Mouse (Mus musculus): ENCODE data around the gene Mrpl11. TPM values are rescaled to one million over a fixed set of nuclear protein-coding genes. Genes with fewer than 3 reads are reported as not detected.

The Mrpl11 gene
- polyA plus RNA-seq, 1 experiment from 2014 or later, result 98.2 TPM

DNA sequence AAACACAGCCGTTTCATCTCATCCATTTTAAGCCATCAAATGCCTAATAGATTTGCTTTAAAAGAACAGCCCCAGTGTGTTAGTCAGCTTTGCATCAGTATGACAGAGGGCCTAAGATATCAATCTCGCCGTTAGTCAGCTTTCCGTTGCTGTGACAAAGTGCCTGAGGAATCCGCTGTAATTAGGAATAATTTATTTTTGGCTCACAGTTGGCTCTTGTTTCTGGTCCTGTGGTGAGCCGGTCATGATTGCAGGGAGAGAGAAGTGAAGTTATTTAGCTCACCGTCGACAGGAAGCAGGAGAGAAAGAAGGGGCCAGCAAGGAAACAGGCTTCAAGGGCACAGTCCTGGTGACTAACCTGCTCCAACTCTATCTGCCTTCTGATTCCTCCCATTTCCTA lies 51.2 kb downstream of the Mrpl11 start:
- 55% methylated on average over 8 of the region's 8 CpGs for WGBS

DNA sequence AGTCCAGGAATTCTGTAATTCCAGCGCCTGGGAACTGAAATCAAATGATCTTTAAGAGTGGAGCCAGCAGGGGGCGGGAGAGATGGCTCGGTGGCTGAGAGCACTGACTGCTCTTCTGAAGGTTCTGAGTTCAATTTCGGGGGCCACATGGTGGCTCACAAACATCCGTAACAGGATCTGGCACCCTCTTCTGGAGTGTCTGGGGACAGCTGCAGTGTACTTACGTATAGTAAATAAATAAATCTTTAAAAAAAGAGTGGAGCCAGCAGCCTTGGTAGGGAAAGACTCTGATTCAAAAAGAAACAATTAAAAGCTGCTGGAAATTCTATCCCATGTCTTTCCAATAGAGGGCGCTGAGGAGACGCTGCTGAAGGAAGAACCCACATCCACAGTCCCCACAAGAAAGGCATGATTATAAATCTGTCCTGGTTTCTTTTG lies 53.0 kb downstream of the Mrpl11 start:
- ATAC-seq, result no peak
- Histone ChIP-seq H3K4me1 (ENCODE audit: control insufficient read depth, insufficient read depth, low read length) (peaks cover 8% of the 10 kb centered on the region), H3K27ac (ENCODE audit: low read length) (no peak overlapping the region), H3K4me3 (ENCODE audit: low read length) (no peak overlapping the region), H3K36me3 (ENCODE audit: control insufficient read depth, insufficient read depth, low read length) (no peaks in the 10 kb centered on the region), H3K9ac (ENCODE audit: low read depth, low read length) (no peak overlapping the region), H3K4me2 (ENCODE audit: low read depth, low read length) (no peak overlapping the region), H3K9me3 (ENCODE audit: control insufficient read depth, low read length) (no peaks in the 10 kb centered on the region), H3K27me3 (replicated peaks; ENCODE audit: control insufficient read depth, insufficient read depth, low read length) (no peaks in the 10 kb centered on the region)
- WGBS, result 18% methylated on average over 8 of the region's 8 CpGs

More for the DNA sequence above, 51.2 kb downstream of the Mrpl11 start:
- Histone ChIP-seq H3K9ac (ENCODE audit: low read depth, low read length) (no peak overlapping the region), H3K27ac (ENCODE audit: low read length) (no peak overlapping the region), H3K4me2 (ENCODE audit: low read depth, low read length) (no peak overlapping the region), H3K9me3 (ENCODE audit: control insufficient read depth, low read length) (no peaks in the 10 kb centered on the region), H3K36me3 (ENCODE audit: control insufficient read depth, insufficient read depth, low read length) (no peaks in the 10 kb centered on the region), H3K27me3 (replicated peaks; ENCODE audit: control insufficient read depth, insufficient read depth, low read length) (no peaks in the 10 kb centered on the region), H3K4me1 (ENCODE audit: control insufficient read depth, insufficient read depth, low read length) (peaks cover 8% of the 10 kb centered on the region), H3K4me3 (ENCODE audit: low read length) (no peak overlapping the region)
- ATAC-seq, result no peak

DNA sequence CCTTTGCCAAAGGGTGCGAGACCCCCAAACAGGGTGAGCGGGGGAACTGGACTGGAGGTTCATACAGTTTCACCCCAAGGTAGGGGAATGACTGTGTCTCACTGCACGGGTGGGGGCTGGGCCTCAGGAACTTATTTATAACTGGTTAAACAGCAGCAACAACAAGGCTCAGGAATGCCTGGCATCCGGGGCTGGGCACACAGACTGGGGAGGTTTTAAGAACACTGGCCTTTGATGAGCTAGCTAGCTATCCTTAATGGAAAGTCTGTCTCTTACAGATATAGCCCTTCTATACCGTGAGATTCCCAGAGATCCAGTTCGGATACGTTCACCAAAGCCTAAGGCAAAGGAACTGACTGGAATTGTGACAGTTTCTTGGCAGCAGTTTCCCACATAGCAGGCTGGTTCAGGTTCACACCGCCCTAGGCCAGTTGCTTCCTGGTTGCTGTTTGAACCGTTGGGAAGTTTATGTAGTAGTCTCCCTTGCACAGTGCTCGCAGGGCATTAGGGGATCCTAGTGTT lies 54.3 kb downstream of the Mrpl11 start:
- WGBS, result 23% methylated on average over 10 of the region's 10 CpGs
- Histone ChIP-seq H3K4me2 (ENCODE audit: low read depth, low read length) (0 out of 2 replicates have a peak overlapping the region, but pooled peaks have one; percentile 31), H3K4me1 (ENCODE audit: control insufficient read depth, insufficient read depth, low read length) (peaks cover 8% of the 10 kb centered on the region), H3K27me3 (replicated peaks; ENCODE audit: control insufficient read depth, insufficient read depth, low read length) (no peaks in the 10 kb centered on the region), H3K27ac (ENCODE audit: low read length) (0 out of 2 replicates have a peak overlapping the region, but pooled peaks have one; percentile 33), H3K9ac (ENCODE audit: low read depth, low read length) (peak overlapping the region; percentile 44; the same call in 1 of the 2 replicates), H3K4me3 (ENCODE audit: low read length) (no peak overlapping the region), H3K36me3 (ENCODE audit: control insufficient read depth, insufficient read depth, low read length) (no peaks in the 10 kb centered on the region), H3K9me3 (ENCODE audit: control insufficient read depth, low read length) (no peaks in the 10 kb centered on the region)
- ATAC-seq, result peak; percentile 59

Other genes with a start within 250 kb of the Mrpl11 start
- gene Rbm4b, start 205.7 kb upstream of the Mrpl11 start, polyA plus RNA-seq (2015; fragmentation: Nextera tagmentation; extraction: Ambion mirVana), result 38.5 and 41.6 TPM in 2 replicates
- gene Rbm4, start 168.2 kb upstream of the Mrpl11 start, polyA plus RNA-seq (2015; fragmentation: Nextera tagmentation; extraction: Ambion mirVana), result 47.3 and 49.4 TPM in 2 replicates
- 29.4 and 30.1 TPM in 2 replicates for gene Gm21992, start 150.5 kb upstream of the Mrpl11 start, polyA plus RNA-seq (2015; fragmentation: Nextera tagmentation; extraction: Ambion mirVana)
- gene Rbm14, start 150.5 kb upstream of the Mrpl11 start, polyA plus RNA-seq (2015; fragmentation: Nextera tagmentation; extraction: Ambion mirVana), result 73.1 and 77.0 TPM in 2 replicates
- 61.4 and 65.8 TPM in 2 replicates for gene Ccs, start 122.8 kb upstream of the Mrpl11 start, polyA plus RNA-seq (2015; fragmentation: Nextera tagmentation; extraction: Ambion mirVana)
- gene Ccdc87, start 122.8 kb upstream of the Mrpl11 start, polyA plus RNA-seq (2015; fragmentation: Nextera tagmentation; extraction: Ambion mirVana), result 0.06 TPM in 1 of 2 replicates, not detected in the other
- gene Ctsf, start 107.0 kb upstream of the Mrpl11 start, polyA plus RNA-seq (2015; fragmentation: Nextera tagmentation; extraction: Ambion mirVana), result 24.0 and 26.3 TPM in 2 replicates
- gene Actn3, start 84.2 kb upstream of the Mrpl11 start, polyA plus RNA-seq (2015; fragmentation: Nextera tagmentation; extraction: Ambion mirVana), result 1.1 and 1.3 TPM in 2 replicates
- gene Zdhhc24, start 83.5 kb upstream of the Mrpl11 start, polyA plus RNA-seq (2015; fragmentation: Nextera tagmentation; extraction: Ambion mirVana), result 10.9 and 11.1 TPM in 2 replicates
- 2.4 and 2.8 TPM in 2 replicates for gene Bbs1, start 55.5 kb upstream of the Mrpl11 start, polyA plus RNA-seq (2015; fragmentation: Nextera tagmentation; extraction: Ambion mirVana)
- 137 and 138 TPM in 2 replicates for gene Dpp3, start 33.9 kb upstream of the Mrpl11 start, polyA plus RNA-seq (2015; fragmentation: Nextera tagmentation; extraction: Ambion mirVana)
- 1.3 and 1.6 TPM in 2 replicates for gene Peli3, start 19.0 kb upstream of the Mrpl11 start, polyA plus RNA-seq (2015; fragmentation: Nextera tagmentation; extraction: Ambion mirVana)
- 0.13 and 0.22 TPM in 2 replicates for gene Npas4, start 28.2 kb downstream of the Mrpl11 start, polyA plus RNA-seq (2015; fragmentation: Nextera tagmentation; extraction: Ambion mirVana)
- gene Slc29a2, start 61.7 kb downstream of the Mrpl11 start, polyA plus RNA-seq (2015; fragmentation: Nextera tagmentation; extraction: Ambion mirVana), result 4.5 and 5.4 TPM in 2 replicates
- 34.2 and 39.3 TPM in 2 replicates for gene B4gat1, start 76.7 kb downstream of the Mrpl11 start, polyA plus RNA-seq (2015; fragmentation: Nextera tagmentation; extraction: Ambion mirVana)
- gene AC124502.3, start 76.7 kb downstream of the Mrpl11 start, polyA plus RNA-seq (2015; fragmentation: Nextera tagmentation; extraction: Ambion mirVana), result 0.92 and 1.5 TPM in 2 replicates
- 43.7 and 44.1 TPM in 2 replicates for gene Brms1, start 79.2 kb downstream of the Mrpl11 start, polyA plus RNA-seq (2015; fragmentation: Nextera tagmentation; extraction: Ambion mirVana)
- gene Rin1, start 88.3 kb downstream of the Mrpl11 start, polyA plus RNA-seq (2015; fragmentation: Nextera tagmentation; extraction: Ambion mirVana), result 2.5 and 2.8 TPM in 2 replicates
- gene Cd248, start 105.9 kb downstream of the Mrpl11 start, polyA plus RNA-seq (2015; fragmentation: Nextera tagmentation; extraction: Ambion mirVana), result 42.8 and 49.6 TPM in 2 replicates
- gene Tmem151a, start 123.4 kb downstream of the Mrpl11 start, polyA plus RNA-seq (2015; fragmentation: Nextera tagmentation; extraction: Ambion mirVana), result 4.7 and 5.1 TPM in 2 replicates
- gene Yif1a, start 126.4 kb downstream of the Mrpl11 start, polyA plus RNA-seq (2015; fragmentation: Nextera tagmentation; extraction: Ambion mirVana), result 155 and 176 TPM in 2 replicates
- 8.1 and 8.3 TPM in 2 replicates for gene Cnih2, start 136.4 kb downstream of the Mrpl11 start, polyA plus RNA-seq (2015; fragmentation: Nextera tagmentation; extraction: Ambion mirVana)
- 241 and 244 TPM in 2 replicates for gene Rab1b, start 144.9 kb downstream of the Mrpl11 start, polyA plus RNA-seq (2015; fragmentation: Nextera tagmentation; extraction: Ambion mirVana)
- gene Klc2, start 156.4 kb downstream of the Mrpl11 start, polyA plus RNA-seq (2015; fragmentation: Nextera tagmentation; extraction: Ambion mirVana), result 12.7 and 13.6 TPM in 2 replicates

All from intestine, embryonic 16.5 days (tissue).